Mouse (Mus musculus) spleen, adult 18-20 months (tissue): ENCODE data around the gene Spata31d1a.
"Not testable (repeated sequence)": the region's sequence is repeated elsewhere in the genome, so short reads cannot be mapped to it uniquely, and the experiment has no call there.

ENCODE experiments used
- DNase-seq, 2 experiments: peaks; one replicate each; pipeline ENCODE4 v3.0.0; 2022; ENCODE audit warnings: mixed read lengths in 2 of 2

The Spata31d1a gene

DNA sequence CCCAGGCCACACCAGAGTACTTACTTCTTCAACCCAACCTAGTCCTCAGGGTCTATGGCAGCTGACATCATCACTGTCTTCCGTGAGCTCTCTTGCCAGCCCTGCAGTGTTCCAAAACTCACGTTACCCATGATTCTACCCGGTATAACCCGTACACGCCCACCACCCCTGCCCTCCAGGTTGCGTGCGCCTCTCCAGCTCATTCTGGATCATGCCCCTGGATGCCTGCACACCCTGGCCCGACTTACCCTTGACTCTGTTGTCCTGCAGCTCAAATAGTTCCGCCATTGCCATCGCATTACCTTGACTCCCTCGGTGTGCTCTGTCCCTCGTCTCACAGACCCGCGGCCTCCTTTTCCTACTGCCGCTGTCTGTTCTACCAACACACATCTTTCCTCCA lies at the start of gene Spata31d1a:
TSS of gene Spata31d1a (minus strand) at position 101 of the 400 bp plus-strand sequence.
- DNase-seq = no peak

DNA sequence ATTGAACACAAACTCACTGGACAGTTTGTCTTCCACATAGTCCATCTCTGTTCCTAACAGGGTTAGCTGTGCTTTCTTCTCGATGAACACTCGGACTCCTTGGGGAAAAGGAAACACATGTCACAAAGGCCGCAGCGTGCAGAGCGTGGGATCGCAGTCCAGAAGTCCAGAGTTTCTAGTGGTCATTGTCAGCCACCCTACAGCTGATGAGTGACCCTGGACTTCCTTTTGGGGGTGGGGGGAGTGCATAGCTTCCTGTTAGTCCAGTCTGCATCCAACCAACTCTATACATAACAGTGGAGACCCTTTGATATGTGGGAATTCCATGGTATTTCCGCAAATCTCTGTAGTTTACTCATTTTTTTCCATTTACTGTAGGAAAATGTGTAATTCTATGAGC lies 46.8 kb upstream of the Spata31d1a start:
- no peak for DNase-seq

DNA sequence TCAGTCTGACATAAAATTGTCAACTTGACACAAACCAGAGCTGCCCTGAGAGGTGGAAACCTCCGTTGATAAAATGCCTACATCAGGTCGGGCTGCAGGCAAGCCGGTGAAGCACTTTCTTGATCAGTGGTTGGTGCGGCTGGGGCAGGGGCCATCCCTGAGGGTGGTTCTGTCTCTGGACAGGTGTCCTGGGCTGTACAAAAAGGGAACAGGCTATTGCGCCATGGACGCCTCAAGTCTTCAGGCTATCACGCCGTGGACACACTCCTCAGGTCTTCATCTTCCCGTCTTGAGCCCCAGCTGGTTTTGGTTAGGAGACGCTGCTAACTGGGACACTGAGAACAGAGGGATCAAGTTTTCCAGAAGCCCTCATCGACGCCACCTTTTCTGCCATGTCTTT lies 40.2 kb upstream of the Spata31d1a start:
- DNase-seq = no peak

DNA sequence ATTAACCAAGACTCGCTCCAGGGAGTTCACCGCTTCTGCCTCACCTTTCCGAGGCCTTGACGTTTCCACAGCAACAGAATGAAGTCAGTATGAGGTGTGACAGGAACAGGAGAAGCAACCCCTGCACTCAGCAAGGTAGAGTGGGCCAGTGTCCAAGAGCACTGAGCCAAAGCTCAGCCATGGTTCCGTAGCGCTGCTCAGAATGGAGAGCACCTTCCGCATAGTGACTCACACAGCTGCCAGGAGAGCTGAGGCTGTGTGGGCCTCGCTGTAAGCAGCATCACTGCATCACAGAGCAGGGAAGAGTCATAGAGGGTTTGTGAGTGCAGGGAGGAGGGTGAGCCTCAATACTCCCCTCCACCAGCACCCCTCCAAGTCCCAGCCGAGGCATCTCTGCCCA lies 36.6 kb upstream of the Spata31d1a start, which contains the start of gene 1700014D04Rik:
TSS of gene 1700014D04Rik (minus strand) at position 42 of the 400 bp plus-strand sequence.
- DNase-seq = no peak

DNA sequence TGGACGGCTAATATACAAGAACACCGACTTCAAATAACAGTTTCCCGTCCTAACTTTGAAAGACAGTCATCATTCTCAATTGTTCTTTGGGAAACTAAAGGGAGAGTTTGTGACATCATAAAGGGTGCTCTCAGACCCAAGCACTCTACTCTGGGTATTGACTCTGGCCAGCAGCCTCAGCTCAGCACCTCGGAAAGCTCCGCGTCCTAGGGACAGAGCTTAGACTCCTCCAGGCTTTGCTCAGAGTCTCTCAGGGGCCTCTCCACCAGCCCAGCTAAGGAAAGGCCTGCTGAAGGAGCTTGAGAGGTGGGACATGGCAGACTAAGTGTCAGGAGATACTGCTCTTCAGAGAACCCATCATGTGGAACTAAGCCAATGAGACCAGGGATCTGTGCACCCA lies 36.0 kb upstream of the Spata31d1a start:
- no peak for DNase-seq

DNA sequence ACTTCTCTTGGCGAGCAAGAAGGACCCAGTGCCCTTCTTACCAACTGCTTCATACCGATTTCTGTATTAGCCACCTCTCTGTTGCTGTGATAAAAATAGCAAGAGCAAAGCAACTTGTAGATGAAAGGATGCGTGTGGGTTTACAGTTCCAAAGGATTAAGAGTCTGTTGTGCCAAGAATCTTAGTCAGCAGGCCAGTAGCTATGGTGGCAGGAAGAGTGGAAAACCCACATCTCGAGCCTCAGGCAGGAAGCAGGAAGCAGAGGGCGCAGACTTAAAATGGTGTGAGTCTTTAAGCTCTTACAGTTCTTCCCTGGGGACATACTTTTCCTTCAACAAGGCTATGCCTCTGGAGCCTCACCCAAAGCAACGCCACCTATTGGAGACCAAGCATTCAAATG lies 35.3 kb upstream of the Spata31d1a start:
- no peak for DNase-seq

DNA sequence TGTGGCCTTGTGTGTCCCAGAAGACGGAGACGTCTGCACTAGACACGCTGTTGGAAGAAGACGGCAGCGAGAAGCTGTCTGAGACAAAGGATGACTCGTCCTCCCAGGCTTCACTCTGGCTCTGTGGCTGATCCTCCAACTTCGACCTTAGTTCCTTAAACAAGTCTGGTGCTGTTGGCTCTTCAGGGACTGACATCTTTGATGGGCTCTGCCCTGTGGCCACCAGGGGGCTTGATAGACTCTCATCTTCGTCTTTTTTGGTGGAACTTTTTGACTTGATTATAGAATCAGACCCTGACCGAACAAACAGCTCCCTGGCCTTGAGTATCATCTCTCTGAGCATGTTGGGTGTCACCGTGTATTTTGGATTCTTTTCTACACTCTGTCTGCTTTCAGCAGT lies 31.6 kb upstream of the Spata31d1a start:
- DNase-seq = peak in 1 of 2 experiments; percentile 11

DNA sequence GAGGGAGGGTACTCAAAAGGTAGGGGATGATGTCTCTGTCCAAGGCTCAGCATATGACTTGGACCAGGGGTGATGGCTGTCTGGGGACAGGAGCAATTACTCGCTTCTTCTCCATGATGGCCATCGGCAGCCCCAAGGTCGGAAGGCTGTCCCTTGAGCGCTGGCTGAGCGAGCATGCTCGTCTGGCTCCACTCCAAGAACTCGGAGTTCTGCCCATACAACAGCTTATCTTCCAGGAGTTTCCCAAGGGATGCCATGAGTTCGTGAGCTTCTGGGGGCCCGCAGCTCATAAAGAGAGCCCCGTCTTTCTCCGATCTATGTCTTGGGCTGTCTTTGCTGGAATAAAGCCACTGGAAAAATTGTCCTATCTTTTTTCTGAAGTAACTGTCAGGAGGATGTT lies 31.0 kb upstream of the Spata31d1a start:
- DNase-seq = no peak

DNA sequence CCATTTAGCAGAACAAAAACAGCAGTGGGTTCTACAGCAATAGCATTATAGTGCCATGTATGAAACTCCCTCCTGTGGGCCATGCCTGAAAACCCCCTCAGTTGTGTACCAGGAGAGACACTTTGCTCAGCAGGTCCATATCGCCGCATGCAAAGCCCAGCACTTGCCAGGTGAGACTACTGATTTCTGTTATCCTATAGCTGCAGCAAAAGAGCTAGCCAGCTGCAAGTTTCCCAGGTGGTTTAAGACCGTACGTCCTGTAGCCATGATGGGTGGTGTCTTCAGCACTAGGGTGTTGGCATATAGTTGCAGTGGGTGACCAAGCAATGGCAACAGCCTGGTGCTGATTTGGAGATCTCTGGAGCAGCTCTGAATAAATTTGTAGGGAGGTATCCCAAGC lies 29.3 kb upstream of the Spata31d1a start:
- no peak for DNase-seq

DNA sequence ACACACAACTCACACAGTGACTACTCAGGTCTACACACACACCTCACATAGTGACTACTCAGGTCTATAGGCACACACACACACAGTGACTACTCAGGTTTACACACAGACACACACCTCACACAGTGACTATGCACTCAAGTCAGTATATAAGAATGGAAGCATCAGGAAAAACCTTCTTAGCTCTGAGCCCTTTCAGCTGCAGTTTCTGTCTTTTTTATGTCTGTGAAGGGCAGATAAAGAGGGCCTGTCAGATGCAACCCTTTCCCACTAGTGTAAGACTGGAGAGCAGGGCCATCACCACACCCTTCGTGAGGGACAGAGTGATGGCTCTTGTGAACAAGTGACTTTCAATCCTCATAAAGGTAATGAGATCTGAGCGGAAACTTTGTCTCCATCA lies 28.3 kb upstream of the Spata31d1a start:
- no peak for DNase-seq

DNA sequence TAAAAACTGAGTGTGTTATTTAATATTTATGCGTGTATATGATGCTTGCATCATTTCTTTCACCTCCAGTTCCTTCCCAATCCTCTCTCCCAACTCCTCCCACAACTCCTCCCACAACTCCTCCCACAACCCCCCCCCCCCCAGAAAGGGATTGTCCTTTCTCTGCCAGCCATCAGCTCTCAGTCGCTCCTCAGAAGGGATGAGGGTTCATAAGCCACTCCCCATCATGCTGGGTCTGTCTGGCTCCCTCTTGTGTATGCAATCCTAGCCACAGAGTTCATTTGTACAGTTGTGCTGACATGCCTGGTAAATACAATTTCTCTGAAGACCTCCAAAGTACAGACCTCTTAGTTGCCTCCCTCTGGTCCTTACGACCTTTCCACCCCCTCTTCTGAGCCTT lies 25.1 kb upstream of the Spata31d1a start:
- DNase-seq = no peak

DNA sequence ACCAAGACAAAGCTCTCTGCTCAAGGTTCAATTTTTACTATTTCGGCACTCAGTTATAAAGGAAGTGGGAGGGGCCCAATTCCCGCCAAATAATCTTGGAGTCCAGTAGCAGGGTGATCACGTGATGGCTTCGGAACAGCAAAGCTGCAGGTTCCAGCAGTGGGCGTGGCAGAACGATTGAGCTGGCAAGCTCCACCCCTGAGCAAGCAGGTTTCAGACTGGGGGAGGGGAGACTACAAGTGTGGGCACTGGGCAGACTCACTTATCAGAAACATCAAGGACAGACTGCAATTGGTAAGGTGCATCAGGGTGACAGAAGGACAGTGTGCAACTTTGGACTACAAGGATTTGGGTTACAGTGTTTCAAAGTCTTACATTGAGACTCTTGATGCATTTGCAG lies 24.2 kb upstream of the Spata31d1a start:
- not testable (repeated sequence) for DNase-seq

DNA sequence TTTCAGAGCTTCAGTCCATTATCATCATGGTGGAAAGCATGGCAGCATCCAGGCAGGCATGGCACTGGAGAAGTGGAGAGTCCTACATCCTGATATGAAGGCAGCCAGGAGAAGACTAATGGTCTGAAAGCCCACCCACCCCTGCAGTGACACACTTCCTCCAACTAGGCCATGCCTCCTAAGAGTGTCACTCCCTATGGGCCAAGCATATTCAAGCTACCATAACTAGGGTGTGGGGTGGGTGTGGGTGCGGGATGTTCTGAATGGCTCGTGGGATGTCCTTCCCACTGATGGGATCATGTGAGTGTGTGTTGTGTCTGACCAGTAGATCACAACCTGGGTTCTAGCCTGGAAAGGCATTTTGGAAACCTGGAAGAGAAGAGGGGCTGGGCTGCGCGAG lies 23.8 kb upstream of the Spata31d1a start:
- DNase-seq = no peak

DNA sequence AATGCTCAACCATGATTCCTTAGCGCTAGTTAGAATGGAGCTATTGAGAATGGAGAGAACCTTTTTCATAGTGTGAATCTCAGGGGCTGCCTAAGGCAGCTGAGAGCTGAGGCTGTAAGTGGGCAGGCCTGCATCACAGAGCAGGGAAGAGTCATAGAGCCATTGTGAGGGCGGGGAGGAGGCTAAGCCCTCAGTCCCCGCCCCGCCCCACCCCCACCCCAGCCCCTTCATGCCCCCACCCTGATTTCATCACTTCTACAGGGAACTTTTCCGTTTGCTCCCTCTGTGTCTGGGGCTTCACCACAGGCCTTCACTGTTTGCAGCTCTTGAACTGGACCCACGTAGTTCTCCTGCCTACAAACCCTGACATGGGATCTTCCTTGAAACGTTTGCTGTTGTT lies 21.5 kb upstream of the Spata31d1a start, which contains the start of gene Spata31d1d:
TSS of gene Spata31d1d (minus strand) at position 101 of the 400 bp plus-strand sequence.
- no peak for DNase-seq

DNA sequence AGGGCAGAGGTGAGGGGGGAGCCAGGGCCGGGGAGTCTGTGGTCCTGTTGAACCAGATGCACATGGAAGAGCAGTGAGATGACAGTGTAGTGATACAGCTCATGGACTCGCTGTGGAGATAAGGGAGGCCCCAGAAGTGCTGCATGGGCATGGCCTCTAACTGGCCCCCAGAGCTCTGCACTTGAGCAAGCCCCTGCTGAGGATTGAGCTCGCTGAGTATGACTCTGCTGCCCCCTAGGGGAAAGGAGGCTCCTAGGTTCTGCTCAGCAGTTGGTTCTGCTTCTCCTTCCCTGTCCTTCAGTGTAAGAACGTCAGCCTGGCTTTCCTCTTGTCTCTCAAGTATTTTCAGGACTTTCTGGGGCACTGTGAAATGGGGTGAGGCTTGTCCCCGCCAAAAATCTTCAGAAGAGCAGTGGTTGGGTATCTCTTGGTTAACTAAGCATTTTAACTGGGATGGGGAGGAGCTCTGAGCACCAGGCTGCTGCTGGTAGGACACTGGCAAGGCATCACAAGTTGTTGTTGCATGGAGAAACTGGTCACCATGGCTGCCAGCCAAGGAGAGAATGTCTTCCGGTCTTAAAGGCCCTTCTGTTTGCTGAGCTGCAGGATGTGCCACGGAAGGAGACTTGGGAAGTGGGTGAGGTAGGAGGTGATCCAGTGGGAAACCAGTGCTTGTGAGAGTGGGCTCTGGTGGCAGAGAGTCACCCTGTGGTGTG lies 18.4 kb upstream of the Spata31d1a start:
- peak; percentile 53 to 76 for DNase-seq

DNA sequence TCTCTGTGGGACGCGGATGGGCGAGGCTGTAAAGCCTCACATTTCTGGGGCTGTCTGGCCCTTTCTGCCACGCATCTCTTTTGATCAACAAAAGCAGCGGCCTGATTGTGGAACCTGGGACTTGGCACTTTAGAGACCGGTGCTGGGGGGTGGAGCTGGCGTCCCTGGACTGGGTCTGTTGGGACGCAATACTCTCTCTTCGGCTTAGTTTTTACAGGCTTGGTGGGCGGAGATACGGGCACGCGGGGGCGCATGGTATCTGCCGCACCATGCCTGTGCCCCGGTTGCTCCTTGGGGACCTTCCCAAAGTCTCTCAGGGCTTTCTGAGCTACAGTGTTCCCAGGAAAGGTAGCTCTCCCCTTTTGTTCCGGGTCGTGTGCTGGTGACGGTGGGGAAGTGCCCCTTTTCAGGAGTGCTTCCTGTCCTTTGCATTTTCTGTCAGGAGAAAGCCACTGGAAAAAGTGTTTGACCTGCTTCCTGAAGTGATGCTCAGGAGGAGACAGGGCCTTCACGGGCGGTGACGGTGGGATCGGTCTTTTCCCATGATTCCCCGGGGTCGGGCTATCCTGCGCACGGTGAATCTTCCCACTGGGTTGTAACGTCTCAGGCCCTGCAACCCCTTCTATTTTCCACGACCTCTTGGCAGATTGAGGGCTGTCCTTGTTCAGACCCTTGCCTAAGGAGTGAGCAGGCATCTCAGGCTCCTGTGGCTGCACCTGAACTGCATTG lies 16.2 kb upstream of the Spata31d1a start:
- no peak for DNase-seq

DNA sequence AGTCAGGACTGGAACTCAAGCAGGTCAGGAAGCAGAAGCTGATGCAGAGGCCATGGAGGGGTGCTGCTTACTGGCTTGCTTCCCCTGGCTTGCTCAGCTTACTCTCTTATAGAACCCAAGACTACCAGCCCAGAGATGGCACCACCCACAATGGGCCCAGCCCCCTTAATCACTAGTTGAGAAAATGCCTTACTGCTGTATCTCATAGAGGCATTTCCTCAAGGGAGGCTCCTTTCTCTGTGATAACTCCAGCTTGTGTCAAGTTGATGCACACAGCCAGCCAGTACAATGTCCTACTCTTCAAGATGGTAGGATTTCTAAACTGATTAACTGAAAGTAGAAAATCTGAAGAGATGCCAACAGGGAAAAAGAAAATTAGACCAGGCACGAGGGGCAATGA lies 12.0 kb upstream of the Spata31d1a start:
- DNase-seq = not testable (repeated sequence)

DNA sequence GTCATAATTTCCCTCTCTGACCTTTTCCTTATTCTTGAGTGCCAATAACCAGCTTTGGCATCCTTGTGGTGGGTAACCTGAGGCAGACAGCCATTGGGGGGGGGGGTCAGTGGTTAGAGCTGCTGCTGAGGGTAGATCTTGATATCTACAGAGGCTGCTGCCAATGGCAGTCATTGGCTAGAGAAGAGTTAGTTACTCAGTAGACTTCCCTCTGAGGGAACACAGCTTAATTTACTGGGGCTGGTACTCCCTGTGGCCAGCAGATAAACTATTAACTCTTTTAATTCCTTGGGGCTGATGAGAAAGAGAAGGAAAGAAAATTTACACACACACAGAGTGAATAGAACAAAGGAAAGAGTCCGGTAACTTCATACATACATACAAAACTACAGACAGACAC lies 9.3 kb upstream of the Spata31d1a start:
- no peak for DNase-seq

DNA sequence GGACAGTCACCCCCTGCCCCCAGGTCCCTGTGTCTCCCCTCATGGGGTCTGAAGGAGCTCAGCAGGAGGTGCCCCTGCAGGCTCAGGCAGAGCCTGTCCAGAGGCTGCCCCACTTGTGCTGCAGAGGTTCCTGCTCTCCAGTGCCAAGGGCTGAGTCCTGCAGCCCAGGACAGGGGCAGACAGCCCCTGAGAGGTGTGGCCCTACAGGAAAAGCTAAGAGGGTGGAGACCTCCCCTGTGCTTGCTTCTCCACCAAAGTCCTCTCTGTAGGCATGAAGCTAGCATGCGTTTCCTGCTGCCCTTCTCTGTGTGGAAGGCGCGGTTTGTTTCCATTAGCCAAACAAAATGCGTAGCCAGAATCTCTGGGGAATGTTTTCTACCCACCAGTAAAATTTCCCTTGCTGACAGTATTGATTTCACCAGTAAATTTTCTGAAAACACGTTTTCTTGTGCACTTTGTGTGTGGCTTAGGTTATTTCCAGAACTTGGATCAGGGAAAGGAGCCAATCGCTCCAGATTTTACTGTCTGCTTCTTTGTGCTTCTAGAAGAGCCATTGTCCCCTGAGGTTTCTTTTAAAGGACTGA lies 8.8 kb upstream of the Spata31d1a start:
- not testable (repeated sequence) for DNase-seq

DNA sequence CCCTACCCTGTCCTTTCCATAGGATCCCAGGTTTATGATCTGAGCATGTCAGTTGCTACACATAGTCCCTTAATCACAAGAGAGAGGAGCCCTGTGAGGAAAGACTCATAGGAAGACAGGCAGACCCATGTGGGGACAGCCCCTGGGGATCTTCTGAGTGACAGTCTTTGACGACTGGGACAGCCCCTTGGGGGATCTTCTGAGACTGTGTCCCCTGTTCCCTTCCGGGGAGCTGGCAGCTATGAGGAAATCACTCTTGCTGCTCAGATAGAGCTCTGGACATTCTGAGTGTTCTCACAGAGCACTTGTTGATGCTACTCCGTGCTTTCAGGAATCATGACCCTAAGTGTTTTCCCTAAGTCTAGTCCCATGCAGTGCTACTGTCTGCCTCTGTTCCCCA lies 3.6 kb upstream of the Spata31d1a start:
- DNase-seq = no peak

DNA sequence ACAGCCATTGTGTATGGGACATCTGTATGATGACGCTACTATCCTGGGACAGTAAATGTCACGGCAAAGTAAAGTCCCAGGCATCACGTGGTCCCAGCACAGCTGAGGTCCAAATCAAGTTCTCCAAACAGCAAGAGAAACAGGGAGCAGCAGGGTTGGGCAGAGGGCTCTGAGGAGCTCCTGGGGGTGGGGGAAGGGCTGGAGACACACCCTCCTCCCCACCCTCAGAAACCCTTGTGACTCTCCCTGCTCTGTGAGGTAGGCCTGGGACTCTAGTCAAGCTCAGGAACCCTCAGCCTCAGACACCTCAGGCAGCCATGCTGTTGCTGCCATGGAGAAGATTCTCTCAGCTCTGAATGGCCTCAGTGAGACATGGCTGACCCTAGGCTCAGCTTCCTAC lies 1.9 kb upstream of the Spata31d1a start, which contains the start of gene Spata31d1b:
TSS of gene Spata31d1b (plus strand) at position 301 of the 400 bp plus-strand sequence.
- DNase-seq = not testable (repeated sequence)

DNA sequence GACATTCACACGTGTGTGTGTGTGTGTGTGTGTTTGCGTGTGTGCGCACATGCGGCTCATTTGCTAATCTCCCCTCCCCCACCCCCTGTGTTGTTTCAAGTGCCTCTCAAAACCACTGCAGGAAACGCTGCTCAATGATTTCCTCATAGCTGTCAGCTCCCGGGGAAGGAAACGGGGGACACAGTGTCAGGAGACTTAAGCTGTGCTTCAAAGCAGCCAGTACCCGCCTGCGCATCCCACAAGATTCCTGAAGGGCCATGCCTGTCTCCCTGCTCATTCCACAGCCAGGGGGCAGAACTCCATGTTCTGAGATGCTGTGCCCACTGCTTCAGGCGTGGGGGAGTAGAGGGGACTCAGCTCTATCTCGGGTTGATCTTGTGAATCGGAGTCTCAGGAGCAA lies 5.6 kb downstream of the Spata31d1a start:
- DNase-seq = no peak

DNA sequence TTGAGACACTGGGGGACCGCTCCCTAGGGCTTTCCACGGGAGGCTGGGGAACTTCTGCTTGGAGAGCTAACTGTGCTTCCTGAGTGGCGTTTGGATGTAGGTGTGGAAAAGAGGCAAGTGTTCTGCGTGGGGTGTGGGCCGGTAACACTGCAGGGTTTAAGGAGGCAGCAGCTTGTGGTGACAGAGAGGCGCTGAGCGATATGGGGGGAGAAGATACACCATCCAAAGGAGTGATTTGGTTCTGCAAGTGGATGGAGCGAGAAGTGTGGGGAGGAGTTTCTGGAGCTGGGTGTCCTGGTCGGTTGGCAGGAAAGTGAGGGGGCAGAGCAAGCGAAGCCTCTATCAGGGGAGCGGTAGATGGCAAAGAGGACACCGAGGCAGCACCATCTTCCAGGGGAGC lies 6.6 kb downstream of the Spata31d1a start:
- DNase-seq = no peak

DNA sequence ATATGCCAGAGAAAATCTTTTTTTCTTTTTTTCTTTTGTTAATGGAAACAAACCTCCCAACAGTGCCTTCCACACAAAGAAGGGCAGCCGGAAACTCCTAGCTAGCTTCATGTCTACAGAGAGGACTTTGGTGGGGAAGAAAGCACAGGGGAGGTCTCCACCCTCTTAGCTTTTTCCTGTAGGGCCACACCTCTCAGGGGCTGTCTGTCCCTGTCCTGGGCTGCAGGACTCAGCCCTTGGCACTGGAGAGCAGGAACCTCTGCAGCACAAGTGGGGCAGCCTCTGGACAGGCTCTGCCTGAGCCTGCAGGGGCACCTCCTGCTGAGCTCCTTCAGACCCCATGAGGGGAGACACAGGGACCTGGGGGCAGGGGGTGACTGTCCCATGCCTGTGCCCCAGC lies 10.0 kb downstream of the Spata31d1a start:
- DNase-seq = not testable (repeated sequence)
